Mouse (Mus musculus) limb, embryonic 14.5 days (tissue): ENCODE data around the gene Myo1e. TPM values are rescaled to one million over a fixed set of nuclear protein-coding genes. Genes with fewer than 3 reads are reported as not detected.

ENCODE experiments used
- ATAC-seq: fragments of 200-750 bp; cut with Nextera tagmentation; 2 replicates; pipeline ENCODE4 v1.8.0; 2017; ENCODE audit warnings: low read depth, moderate number of reproducible peaks, moderate TSS enrichment; ENCODE audit not compliant: low FRiP score
- DNase-seq: peaks from one replicate; pipeline ENCODE4 v3.0.0-alpha.2; 2015; ENCODE audit warnings: low spot score
- H3K27ac ChIP-seq: fragments of 300-500 bp; sonication (generic); replicated peaks from 2 replicates; pipeline ENCODE4 v1.5.1; 2014; ENCODE audit warnings: low read depth, mild to moderate bottlenecking, low read length, moderate library complexity, mixed read lengths
- H3K27me3 ChIP-seq: fragments of 300-500 bp; sonication (generic); 2 replicates; pipeline ENCODE4 v1.6.1; 2014; ENCODE audit warnings: low read length, mixed read lengths; ENCODE audit not compliant: control insufficient read depth, insufficient read depth
- H3K36me3 ChIP-seq: fragments of 300-500 bp; sonication (generic); 2 replicates; pipeline ENCODE4 v1.6.1; 2014; ENCODE audit warnings: mild to moderate bottlenecking, low read length, moderate library complexity, mixed read lengths; ENCODE audit not compliant: control insufficient read depth, insufficient read depth
- H3K4me1 ChIP-seq: fragments of 300-500 bp; sonication (generic); 2 replicates; pipeline ENCODE4 v1.6.1; 2014; ENCODE audit warnings: antibody characterized with exemption, low read length, mixed read lengths; ENCODE audit not compliant: control insufficient read depth, insufficient read depth
- H3K4me2 ChIP-seq: fragments of 300-500 bp; sonication (generic); replicated peaks from 2 replicates; pipeline ENCODE4 v1.6.1; 2014; ENCODE audit warnings: low read depth, mild to moderate bottlenecking, low read length, moderate library complexity; ENCODE audit not compliant: severe bottlenecking
- H3K4me3 ChIP-seq: fragments of 300-500 bp; sonication (generic); replicated peaks from 2 replicates; pipeline ENCODE4 v1.5.1; 2014; ENCODE audit warnings: low read length
- H3K9ac ChIP-seq: fragments of 300-500 bp; sonication (generic); 2 replicates; pipeline ENCODE4 v1.6.1; 2014; ENCODE audit warnings: mild to moderate bottlenecking, low read depth, low read length, moderate library complexity; ENCODE audit not compliant: severe bottlenecking
- H3K9me3 ChIP-seq: fragments of 300-500 bp; sonication (generic); 2 replicates; pipeline ENCODE4 v1.6.1; 2016; ENCODE audit warnings: low read length; ENCODE audit not compliant: control insufficient read depth
- POLR2A ChIP-seq: fragments of 200-500 bp; IDR thresholded peaks from 2 replicates; pipeline ENCODE4 v1.8.0; 2012; ENCODE audit warnings: inconsistent platforms, mild to moderate bottlenecking, moderate library complexity, borderline replicate concordance; ENCODE audit not compliant: insufficient read depth, insufficient read length; ENCODE audit errors: extremely low read depth
- WGBS: fragments of 180-500 bp; shearing (Covaris S2); extraction: QIAGEN DNeasy Blood & Tissue Kit; methylation state at CpG from one replicate; pipeline ENCODE4 v1.1.7; 2014; 5-methylcytosine and 5-hydroxymethylcytosine counted together
- polyA plus RNA-seq, 2 experiments: library from polyadenylated mRNA; depleted of rRNA in 1 of 2; stranded (reverse) in 1 of 2; unstranded in 1 of 2; fragments of >200 nt; fragmentation: Nextera tagmentation in 1 of 2; extraction: Ambion mirVana in 1 of 2; gene quantifications; 2 replicates each; pipeline versions ENCODE4 v1.2.1 to v1.2.3; 2012 to 2014

Myo1e gene
- polyA plus RNA-seq, 2 experiments = 12.1 to 20.4 TPM

DNA sequence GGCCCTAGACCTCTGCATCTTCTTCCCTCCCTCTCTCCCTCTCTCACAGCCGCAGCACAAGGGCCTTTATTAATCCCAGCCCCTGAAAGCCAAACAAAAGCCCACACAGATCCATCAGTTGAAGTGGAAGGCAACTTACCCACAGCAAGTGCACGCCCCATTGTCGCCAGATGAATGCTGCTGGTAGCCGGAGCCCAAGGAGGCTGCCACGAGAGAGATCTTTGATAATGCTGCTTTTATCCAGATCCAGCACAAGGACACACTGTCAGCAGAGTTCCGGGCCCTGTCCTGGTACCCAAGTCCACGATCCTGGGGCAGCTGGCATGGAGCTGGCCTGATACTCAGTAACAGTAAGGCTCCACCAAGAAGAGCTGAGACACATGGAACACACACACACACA, 91.1 kb downstream of the Myo1e start:
- Histone ChIP-seq H3K4me1 (no peaks in the 10 kb centered on the region), H3K27ac (no peak overlapping the region), H3K9me3 (no peaks in the 10 kb centered on the region), H3K27me3 (no peaks in the 10 kb centered on the region), H3K4me2 (no peak overlapping the region), H3K36me3 (peaks cover 10% of the 10 kb centered on the region), H3K4me3 (no peak overlapping the region), H3K9ac (no peak overlapping the region)
- TF ChIP-seq POLR2A = no peak
- ATAC-seq = no peak
- DNase-seq = no peak
- 71% methylated on average over 7 of the region's 7 CpGs for WGBS

DNA sequence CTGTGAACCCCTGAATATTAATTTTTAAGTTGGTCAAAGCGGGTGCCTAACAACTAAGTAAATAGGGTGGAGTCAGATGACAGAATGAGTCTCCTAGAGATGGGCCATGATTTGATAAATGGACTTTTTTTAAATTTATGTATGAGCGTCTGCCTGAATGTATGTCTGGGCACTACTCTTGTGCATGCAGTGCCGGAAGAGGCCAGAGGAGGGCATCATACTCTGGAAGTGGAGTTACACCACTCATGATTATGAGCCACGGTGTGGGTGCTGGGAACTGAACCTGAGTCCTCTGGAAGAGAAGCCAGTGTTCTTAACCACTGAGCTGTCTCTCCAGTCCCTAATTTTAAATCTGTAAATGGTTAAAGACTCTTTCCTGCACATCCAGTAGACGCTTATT, 93.6 kb downstream of the Myo1e start:
- Histone ChIP-seq H3K4me1 (no peaks in the 10 kb centered on the region), H3K9me3 (no peaks in the 10 kb centered on the region), H3K4me2 (no peak overlapping the region), H3K4me3 (no peak overlapping the region), H3K36me3 (peaks cover 10% of the 10 kb centered on the region), H3K9ac (no peak overlapping the region), H3K27ac (no peak overlapping the region), H3K27me3 (no peaks in the 10 kb centered on the region)
- TF ChIP-seq POLR2A = no peak
- DNase-seq (no peak), ATAC-seq (no peak)
- 93% methylated on average over 5 of the region's 5 CpGs for WGBS

DNA sequence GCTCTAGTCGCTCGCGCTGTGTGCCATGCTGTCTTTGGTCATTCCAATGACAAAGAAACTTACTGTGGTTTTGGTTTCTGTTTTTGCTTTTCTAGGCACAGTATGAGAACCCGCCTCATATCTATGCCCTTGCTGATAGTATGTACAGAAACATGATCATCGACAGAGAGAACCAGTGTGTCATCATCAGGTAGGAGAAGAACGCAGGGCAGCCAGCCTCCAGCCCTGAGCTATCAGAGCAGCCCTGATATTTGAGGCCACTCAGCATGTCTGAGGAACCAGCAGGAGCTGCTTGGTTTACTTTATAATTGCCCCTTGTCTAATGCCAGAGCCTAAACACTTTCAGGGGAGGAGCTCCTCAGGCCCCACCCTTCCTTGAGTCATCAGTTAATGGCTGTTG, 94.4 kb downstream of the Myo1e start:
- DNase-seq = no peak
- 81% methylated on average over 6 of the region's 6 CpGs for WGBS
- Histone ChIP-seq H3K27ac (no peak overlapping the region), H3K9me3 (no peaks in the 10 kb centered on the region), H3K4me3 (no peak overlapping the region), H3K9ac (no peak overlapping the region), H3K4me2 (no peak overlapping the region), H3K4me1 (no peaks in the 10 kb centered on the region), H3K27me3 (no peaks in the 10 kb centered on the region), H3K36me3 (peaks cover 10% of the 10 kb centered on the region)
- ATAC-seq = no peak
- TF ChIP-seq POLR2A = no peak

DNA sequence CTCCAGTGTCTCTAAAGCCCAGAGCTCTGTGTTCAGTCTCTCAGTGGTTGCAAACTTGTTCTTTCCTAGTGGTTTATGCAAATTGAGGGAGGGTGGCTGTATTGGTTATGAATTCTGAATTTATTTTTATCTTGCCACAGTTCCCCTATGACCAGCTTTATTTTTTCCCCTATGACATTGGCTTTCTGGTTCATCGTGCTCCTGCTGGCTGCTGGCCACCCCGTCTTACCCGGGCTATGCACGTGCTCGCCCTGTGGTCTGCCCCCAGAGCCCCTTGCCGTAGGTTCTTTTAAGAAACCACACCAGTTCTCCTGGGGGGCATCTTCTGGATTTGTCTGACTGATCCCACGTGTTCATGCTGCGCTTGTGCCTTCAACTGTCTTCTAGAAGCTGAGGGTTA, 97.8 kb downstream of the Myo1e start:
- ATAC-seq (no peak), DNase-seq (no peak)
- Histone ChIP-seq H3K4me2 (no peak overlapping the region), H3K9me3 (no peaks in the 10 kb centered on the region), H3K4me3 (no peak overlapping the region), H3K9ac (no peak overlapping the region), H3K27me3 (no peaks in the 10 kb centered on the region), H3K27ac (no peak overlapping the region), H3K36me3 (peaks cover 4% of the 10 kb centered on the region), H3K4me1 (no peaks in the 10 kb centered on the region; the same call in 1 of the 2 replicates)
- WGBS = 88% methylated on average over 8 of the region's 8 CpGs
- no peak for TF ChIP-seq POLR2A

DNA sequence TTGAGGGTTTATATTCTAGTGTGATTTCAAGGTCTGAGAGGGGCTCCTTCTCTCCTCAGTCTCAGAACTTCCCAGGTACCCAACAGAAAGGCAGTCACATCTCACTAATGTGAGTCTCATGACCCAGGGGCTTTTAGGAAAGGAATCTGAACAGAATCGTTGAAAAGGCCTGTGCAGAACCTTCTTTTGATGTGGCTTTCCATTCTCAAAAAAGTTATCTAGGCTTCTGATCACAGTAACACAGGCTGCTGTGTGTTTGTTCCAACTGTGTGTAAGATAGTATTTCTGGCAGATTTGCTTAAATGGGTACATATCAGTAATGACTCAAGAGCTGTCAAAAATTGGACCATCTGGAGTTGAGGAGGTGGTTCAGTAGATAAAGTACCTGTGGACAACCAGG, 102.9 kb downstream of the Myo1e start:
- Histone ChIP-seq H3K4me3 (no peak overlapping the region), H3K27me3 (no peaks in the 10 kb centered on the region), H3K4me1 (no peaks in the 10 kb centered on the region; the same call in 1 of the 2 replicates), H3K4me2 (no peak overlapping the region), H3K27ac (no peak overlapping the region), H3K9ac (no peak overlapping the region), H3K9me3 (no peaks in the 10 kb centered on the region), H3K36me3 (no peaks in the 10 kb centered on the region; the same call in 1 of the 2 replicates)
- TF ChIP-seq POLR2A = no peak
- 56% methylated on average over 1 of the region's 1 CpGs for WGBS
- ATAC-seq (no peak), DNase-seq (no peak)

DNA sequence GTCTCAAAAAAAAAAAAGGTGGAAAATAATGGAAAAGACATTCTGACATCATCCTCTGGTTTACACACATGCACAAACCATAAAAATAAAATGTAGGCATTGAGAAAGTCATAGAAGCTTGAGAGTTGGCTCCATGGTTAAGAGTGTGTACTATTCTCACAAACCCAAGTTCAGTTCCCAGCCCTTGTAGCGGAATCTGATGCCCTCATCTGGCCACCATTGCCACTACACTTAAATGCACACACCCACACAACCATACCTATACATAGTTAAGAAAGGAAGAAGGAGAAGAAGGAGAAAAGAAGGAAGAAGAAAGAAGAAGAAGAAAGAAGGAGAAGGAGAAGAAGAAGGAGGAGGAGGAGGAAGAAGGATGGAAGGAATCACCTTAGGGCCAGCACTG, 106.9 kb downstream of the Myo1e start:
- ATAC-seq (no peak), DNase-seq (no peak)
- no peaks in the 10 kb centered on the region for H3K27me3 ChIP-seq
- TF ChIP-seq POLR2A = no peak
- no peak overlapping the region for H3K27ac ChIP-seq
- no peaks in the 10 kb centered on the region for H3K9me3 ChIP-seq
- H3K9ac ChIP-seq = no peak overlapping the region
- no peak overlapping the region for H3K4me3 ChIP-seq
- WGBS = 97% methylated on average over 1 of the region's 1 CpGs
- no peaks in the 10 kb centered on the region for H3K4me1 ChIP-seq
- no peak overlapping the region for H3K4me2 ChIP-seq
- H3K36me3 ChIP-seq = no peaks in the 10 kb centered on the region
